Mouse (Mus musculus): ENCODE data around the gene Lysmd2.

DNA sequence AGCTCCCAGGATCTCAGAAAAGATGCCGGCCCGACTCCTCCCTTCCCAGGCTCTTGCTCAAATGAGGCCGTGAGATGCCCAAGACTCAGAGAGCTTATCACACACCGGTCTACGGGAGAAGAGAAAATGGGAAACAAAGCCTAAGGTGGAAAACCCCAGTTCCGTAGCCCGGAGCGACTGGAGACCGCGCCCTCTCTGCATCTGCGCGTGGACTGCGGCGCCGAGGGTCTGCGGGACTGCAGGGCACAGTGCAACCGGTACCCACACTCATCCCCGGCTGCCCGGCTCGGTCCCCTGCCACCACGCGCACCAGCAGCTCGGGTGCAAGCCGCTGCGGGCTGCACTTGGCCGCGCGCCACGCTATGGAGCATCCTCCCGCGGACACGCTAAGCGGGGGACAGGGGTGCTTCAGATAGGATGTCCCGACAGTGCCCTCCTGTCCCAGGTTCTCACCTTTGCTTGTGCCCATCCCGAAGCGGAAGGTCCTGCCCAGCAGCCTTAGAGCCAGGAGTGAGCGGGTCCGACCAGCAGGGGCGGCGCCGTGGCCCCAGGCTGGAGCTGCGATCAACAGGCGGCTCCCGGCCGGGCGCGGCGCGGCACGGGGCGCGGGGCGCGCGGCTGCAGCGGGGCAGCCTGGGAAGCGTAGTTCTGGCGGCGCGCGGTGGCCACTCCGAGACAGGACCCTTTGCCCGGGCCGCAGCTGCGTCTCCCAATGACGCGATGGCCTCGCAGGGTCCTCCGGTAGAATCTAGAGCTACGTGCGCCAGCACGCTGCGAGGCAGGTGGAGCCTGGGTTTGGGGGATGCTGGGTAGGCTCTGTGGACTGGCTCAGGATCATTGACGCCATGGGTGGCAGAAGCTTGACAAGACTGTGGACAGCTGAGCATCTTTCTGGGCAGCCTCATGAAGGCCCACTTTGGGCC is 14.7 kb upstream of the Lysmd2 start, which contains the start of gene Tmod2:
- TF ChIP-seq CTCF (IDR thresholded peaks at IDR 0.05; ENCODE audit: low read depth, low read length) (no peak), GATA1 (IDR thresholded peaks at IDR 0.05; ENCODE audit: borderline replicate concordance, low read length) (no peak), GATA2 (IDR thresholded peaks at IDR 0.05; ENCODE audit: borderline replicate concordance, low read depth, low read length) (no peak), TAL1 (conservative IDR thresholded peaks at IDR 0.05; ENCODE audit: low read depth, low read length) (no peak), POLR2AphosphoS5 (IDR thresholded peaks at IDR 0.05; ENCODE audit: insufficient replicate concordance, low read depth, low read length) (no peak)

Data from G1E (cell line).